Mouse (Mus musculus): Measurements from ENCODE around the gene Unc13b.
A peak's percentile ranks its signal among the peaks of the same experiment; 100 is the strongest.
"Not testable (repeated sequence)": the region's sequence is repeated elsewhere in the genome, so short reads cannot be mapped to it uniquely, and the experiment has no call there.

Gene Unc13b

DNA sequence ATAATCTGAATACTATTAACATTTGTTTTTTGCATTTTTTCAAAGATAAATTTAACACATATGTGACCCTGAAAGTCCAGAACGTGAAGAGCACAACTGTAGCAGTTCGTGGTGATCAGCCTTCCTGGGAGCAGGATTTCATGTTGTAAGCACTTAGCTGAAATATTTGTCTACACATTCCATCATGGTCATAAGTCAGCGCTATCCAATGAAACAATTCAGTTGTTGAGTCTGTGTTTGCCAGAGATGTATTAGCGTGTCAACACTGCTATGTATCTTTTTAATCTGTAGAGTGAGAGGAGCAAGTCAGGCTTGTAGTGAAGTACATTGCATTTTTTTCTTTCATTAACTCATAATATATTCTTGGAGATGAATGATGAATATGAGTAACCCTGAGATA is 32.4 kb downstream of the Unc13b start:
- DNase-seq (ENCODE audit: low read depth, low spot score), result no peak

DNA sequence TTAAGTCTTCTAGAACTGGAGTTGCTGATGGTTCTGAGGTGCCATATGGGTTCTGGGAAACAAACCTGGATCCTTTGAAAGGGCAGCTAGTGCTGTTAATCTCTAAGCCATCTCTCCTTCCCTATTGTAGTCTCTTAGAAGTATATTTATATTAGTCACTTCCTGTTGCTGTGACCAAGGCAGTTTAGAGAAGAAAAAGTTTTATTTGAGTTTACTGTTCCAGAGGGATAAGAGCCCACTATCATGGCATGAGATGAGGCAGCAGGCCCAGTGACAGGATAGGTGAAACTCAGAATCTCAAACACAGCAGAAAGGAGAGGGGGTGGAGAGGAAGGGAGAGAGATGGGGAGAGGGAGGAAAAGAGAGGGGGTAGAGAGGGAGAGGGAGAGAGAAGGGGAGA is 54.7 kb downstream of the Unc13b start:
- no peak for DNase-seq (ENCODE audit: low read depth, low spot score)

DNA sequence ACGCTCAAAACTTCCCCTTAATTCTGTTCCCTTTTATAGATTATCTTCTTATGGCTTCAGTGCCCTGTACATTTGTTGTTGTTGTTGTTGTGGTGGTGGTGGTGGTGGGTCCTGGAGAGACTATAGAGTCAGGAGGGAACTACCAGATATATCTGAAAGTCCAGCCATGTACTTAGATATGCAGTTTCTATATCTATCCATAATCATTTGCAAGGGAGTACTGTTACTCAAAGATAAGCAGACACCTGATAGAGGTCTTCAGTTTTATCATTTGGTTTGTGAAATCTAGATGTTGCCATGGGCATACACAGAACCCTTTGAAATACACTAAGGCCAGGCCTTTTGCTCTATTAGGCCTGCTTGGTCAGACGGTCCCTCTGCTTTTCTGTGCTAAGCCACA is 55.8 kb downstream of the Unc13b start:
- DNase-seq (ENCODE audit: low read depth, low spot score), result no peak

DNA sequence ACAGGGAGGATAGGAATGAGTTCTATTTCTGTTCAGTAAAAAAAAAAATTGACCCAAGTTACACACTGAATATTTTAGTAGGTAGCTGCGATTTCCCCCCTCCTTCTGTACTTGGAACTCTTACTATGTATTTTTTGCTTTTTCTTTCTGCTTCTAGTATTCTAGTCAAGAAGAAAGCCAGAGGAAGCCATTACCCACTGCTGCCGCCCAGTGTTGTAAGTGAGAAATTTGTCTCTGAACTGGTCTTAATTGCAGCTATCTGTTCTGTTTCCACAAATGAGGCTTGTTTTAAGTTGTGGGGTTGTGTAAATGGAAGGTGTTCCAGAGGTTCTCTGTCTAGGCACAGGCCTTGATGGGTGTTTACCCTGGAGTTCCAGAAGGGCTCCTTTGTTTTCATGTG is 56.2 kb downstream of the Unc13b start:
- DNase-seq (ENCODE audit: low read depth, low spot score), result peak; percentile 79

DNA sequence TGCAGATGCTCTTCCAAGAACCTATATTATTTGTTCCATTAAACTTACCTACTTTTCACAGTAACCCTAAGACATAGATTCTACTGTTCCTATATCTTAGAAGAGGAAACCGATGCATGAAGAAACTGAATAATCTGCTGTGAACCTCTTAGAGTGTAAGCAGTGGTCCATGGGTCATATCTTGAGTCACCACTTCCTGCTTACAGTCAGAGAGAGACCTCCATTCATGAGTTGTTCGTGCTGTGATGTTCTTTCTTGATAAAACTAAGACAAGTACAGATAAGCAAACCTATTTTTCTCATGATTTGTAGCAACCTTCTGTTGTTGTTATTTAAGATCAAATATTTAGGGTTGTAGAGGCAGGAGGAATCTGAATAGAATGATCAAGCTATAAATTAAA is 57.5 kb downstream of the Unc13b start:
- DNase-seq (ENCODE audit: low read depth, low spot score), result no peak

DNA sequence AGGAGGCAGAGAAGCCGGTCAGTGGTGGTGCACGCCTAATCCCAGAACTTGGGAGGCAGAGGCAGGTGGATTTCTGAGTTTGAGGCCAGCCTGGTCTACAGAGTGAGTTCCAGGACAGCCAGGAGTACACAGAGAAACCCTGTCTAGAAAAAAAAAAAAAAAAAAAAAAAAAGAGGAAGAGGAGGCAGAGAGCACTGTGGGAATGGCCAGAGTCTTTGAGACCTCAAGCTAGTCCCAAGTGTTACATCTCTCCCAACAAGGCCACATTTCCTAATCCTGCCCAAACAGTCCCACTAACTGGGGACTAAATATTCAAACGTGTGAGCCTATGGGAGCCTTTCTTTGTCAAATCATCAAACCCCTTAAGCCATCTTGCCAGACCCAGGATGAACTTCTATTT is 71.0 kb downstream of the Unc13b start:
- DNase-seq (ENCODE audit: low read depth, low spot score), result no peak

DNA sequence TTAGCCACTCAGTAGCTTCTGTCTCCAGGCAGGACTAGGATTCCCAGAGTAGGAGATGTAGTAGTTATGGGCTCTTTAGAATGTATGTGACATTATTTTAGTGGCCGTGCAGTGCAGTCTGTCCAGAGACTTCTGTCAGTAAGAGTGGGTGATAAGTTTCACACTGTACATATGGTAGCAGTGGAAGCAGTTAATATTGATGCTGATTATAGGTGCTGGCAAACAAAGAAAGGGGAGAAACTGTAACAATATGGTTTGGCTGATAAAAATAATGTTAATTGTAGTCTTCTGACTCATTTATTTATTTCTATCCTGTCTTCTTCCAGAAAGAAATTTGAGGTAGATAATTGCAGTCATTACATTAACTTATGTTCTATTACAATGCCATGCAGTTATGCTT is 83.9 kb downstream of the Unc13b start:
- DNase-seq (ENCODE audit: low read depth, low spot score), result no peak

DNA sequence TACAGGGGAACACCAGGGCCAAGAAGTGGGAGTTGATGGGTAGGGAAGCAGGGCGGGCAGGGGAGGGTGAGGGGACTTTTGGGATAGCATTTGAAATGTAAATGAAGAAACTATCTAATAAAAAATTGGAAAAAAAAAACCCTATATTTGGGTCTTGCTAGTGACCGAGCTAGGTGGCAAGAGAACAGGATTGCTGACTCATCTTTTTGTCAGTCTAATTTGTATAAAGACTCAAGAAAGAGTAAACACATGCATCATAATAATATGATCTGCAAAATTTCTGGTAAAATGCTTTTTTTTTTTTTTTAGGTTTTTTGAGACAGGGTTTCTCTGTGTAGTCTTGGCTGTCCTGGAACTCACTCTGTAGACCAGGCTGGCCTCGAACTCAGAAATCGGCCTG is 93.7 kb downstream of the Unc13b start:
- DNase-seq (ENCODE audit: low read depth, low spot score), result not testable (repeated sequence)

DNA sequence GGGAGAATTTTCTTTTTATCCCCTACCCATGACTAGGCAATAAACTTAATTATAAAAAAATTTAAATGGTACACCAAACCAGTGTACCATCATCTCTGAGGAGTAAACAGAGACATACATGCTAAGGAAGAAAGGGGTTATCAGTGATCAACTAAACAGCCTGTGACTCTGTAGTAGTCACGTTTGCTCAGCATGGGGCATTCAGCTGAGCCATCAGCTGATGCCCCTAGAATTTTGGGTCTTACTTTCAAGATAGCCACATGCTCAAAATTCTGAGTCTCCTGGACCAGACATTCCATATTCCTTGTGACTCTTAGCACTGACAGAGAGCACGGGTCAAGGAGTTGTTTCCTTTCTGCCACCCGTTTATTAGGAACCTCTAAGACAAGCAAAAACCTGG is 101.3 kb downstream of the Unc13b start:
- no peak for DNase-seq (ENCODE audit: low read depth, low spot score)

DNA sequence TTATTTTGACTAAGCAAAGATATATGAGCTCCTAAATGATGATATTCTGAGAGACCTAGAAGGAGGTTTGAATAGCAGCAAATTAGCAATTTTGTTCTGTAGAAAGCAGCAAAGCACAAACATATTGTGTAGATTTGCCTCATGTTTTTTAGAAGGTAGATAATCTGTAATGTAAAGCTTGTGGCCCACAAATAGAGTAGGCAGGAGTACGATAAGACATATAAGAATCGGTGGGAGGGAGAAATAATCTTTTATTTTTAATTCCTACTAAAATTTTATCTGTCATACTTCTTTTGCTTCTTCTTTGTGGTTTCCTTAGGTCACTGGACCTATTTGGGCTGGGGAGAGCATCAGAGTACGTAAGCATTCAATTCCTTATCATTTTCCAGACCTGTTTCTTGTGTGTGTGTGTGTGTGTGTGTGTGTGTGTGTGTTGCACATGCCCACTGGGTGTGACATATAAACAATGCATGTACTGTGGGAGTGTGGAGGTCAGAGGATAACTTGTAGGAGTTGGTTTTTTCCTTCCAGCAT is 102.4 kb downstream of the Unc13b start:
- no peak for DNase-seq (ENCODE audit: low read depth, low spot score)

DNA sequence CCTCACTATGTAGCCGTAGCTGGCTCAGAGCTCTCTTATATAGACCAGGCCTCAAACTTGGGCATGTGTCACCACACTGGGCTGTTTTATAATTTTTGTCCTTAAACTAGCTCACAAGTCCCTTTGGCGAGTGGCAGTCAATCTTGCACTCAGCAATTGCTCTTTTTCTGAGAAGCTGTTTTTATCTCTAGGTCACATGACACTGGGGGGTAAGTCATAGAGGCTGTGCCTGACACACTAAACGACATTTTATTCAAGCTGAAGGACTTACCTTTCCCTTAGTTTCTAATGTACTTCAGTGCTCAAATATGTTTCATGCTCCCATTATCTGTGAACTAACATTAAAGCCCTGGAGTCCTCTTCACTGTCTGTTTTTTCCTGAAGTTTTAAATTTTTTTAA is 104.5 kb downstream of the Unc13b start:
- no peak for DNase-seq (ENCODE audit: low read depth, low spot score)

DNA sequence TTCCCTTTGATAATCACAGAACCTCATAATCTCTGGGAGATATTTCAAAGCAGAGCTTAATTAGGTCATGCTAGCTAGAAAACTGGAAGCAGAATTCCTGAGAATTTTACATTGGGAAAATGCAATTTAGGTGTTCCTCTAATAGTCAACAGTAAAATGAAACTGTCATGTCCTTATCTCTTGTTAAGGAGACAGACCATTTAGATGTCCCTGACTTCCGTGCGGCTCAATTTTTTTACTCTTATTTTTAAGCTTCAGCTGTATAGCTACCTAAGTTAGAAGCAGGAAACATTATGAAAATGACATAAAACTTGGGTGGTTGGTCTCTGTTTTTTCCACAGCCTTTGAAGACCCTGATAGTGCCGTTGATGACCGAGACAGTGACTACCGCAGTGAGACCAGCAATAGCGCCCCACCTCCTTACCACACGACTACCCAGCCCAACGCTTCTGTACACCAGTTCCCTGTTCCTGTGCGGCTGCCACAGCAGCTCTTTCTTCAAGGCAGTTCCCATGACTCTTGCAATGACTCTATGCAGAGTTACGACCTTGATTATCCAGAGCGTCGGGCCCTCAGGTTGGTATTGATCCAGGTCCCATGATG is 106.8 kb downstream of the Unc13b start:
- DNase-seq (ENCODE audit: low read depth, low spot score), result no peak

DNA sequence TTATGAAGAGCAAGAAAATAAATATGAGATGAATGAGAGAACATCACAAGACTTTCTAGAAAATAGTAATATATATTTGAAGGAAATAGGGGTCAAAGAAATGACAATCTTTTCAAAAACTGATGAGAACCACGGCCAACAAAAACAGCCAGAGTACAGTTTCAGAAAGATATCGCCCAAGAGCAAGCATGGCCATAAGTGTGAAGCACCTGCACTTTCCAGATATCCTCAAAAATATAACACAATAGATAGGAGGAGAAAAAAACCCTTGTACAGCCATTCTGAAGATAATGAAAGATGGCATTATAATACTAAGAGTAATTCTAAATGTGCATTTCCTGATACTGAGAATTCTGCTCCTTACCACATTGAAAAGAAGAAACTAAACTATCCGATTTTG is 111.3 kb downstream of the Unc13b start:
- no peak for DNase-seq (ENCODE audit: low read depth, low spot score)

DNA sequence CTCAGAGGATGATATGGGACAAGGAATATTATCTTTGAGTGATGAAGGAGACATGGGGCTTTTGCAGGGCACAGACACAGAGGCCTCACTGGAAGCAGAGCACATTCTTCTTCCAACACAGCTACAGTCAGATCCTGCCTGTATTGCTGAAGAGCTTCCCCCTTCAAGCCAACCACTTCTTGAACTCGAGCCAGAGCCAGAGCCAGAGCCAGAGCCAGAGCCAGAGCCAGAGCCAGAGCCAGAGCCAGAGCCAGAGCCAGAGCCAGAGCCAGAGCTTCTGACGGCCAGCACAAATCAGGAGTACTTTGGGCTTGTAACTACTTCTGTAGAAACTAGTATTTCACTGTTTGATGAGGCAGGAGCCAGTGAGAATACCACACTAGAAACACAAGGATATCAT is 118.4 kb downstream of the Unc13b start:
- no peak for DNase-seq (ENCODE audit: low read depth, low spot score)

DNA sequence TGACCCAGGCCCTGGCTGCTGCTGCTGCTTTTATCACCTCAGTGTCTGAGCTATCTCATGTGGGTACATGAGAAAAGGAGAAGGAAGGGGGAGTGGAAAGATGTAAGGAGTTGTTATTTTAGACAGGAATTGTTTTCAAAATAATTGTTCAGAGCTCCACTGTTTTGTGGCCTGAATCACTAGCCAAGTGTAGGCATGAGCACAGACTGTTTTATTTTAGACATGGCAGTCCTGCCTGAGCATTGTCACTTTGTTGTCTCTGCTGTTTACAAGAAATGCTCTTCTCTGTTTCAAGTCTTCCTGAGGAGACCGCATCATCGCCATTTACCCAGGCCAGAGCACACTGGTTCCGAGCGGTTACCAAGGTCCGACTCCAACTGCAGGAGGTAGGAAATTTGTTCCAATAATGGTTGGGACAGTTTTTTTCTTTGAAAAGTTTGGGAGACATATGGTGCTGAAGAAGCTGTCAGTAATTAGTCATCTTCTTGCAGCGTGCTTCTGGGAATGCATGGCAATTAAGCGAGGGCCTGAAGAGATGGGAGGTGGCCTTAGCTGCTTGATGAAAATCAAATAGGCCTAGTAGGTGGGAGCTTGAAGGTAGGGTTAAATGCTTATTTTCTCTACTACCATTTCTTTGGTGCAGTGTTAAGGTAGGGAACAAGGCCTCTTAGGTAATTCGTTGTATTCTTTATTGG is 123.9 kb downstream of the Unc13b start:
- DNase-seq (ENCODE audit: low read depth, low spot score), result peak; percentile 64

DNA sequence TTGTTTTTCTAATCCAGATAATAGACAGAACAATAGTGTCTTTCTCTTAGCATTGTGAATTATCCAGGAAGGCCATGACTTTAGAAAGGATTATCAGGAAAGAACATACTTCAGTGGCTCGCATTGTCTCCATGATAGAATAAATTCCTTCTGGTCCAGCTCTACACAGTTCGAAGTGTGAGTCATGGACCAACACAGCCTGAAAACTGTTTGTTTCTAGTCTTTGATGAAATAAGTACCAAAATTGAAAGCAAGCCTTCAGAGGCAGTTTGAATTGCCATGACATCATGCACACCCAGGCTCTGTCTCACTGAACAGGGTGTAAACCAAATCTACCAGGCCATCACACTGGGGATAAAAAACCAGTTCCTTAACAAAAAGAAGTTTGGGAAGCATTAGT is 128.7 kb downstream of the Unc13b start:
- DNase-seq (ENCODE audit: low read depth, low spot score), result peak; percentile 36

DNA sequence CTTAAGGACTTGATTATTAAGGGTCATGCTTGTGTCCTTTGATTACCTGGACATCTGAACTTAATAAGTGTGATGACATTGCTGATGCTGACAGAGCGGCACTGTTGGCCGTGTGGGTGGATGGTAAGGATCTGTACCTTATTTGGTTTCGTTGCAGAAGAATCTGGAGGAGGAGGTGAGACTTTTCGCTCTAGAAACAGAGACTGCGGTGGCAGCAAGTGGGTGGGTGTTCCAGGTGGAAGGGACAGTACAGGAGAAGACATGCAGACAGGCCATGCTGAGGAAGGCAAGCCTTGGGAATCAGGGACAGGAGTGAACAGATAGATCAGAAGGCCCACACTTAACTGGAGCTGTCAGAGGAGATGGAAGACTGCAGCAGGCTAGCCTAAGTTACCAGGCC is 130.6 kb downstream of the Unc13b start:
- peak; percentile 79 for DNase-seq (ENCODE audit: low read depth, low spot score)

DNA sequence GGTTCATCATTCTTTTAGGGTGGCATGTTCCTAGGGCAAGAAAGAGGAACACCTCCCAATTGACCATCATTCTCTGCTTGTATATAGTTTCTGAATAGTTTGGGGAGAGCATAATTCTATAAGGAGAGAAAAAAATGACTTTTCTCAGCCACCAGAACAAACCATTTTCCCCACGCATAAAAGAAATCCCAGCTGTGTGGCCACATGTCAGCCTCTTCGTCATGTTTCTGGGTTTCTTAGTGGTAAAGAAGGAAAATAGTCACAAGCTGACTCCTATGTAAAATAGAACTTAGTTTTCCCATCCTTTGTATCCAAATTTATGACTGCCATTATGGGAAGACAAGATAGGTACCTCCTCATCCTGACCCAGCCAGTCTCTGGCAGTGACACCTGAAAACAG is 146.2 kb downstream of the Unc13b start:
- peak; percentile 68 for DNase-seq (ENCODE audit: low read depth, low spot score)

DNA sequence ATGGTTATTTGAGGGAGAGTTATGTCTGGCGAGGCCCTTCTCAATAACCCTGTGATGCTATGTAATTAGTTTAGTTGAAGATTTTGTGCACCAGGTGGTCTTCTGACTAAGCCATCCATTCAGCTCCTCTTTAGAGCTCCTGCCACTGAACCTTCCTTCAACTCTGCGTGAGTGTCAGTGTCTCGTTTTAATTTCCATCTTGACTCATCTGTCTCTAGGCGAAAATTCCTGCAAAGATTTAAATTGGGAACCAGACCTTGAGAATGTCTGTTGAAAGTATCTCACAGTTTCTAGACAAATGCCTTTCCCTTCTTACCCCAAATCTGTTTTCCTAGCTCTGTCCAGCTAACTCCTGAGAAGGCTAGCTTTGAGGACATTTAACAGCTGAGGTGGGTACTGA is 146.8 kb downstream of the Unc13b start:
- DNase-seq (ENCODE audit: low read depth, low spot score), result peak; percentile 68

DNA sequence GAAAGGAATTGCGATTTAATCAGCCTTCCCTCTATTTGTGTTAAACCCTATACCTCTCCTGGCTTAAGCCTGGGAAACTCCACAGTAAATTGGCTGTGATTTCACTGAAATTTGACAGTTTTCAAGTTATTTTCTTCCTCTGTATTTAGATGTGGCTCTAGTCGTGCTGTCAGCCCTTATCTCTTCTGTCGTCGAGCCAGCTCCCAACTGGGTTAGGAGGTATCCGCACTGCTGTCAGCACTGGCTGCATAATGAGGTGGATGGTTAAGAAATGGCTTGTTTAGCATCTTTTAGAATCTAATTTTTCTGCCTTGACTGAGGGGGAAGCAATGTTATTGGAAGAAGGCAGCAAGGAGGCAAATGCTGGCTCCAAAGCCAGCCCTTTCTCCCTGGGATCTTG is 148.2 kb downstream of the Unc13b start:
- peak; percentile 79 for DNase-seq (ENCODE audit: low read depth, low spot score)

DNA sequence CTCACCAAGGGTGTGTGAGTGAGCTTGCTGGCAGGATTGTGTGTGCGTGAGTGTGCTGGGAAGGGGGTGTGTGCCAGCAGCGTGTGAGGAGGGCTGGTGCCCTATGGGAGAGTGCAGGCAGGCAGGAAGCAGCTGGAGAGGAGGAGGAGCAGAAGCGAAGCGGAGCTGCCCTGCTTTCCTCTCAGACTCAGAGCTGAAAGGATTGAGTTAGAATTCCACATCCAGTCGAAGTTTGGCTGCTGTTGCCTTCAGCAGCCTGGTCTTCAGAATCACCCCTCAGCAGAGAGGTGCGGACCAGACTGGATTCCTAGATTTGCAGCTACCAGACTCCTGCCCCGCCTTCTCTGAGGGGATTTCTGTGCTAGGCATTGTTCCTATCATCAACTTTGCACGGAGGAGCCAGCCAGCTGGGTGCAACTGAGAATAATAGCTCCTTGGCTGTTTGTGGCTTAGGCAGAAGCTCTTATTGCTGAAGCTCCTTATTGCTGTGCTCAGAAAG is 150.4 kb downstream of the Unc13b start:
- DNase-seq (ENCODE audit: low read depth, low spot score), result peak; percentile 94

DNA sequence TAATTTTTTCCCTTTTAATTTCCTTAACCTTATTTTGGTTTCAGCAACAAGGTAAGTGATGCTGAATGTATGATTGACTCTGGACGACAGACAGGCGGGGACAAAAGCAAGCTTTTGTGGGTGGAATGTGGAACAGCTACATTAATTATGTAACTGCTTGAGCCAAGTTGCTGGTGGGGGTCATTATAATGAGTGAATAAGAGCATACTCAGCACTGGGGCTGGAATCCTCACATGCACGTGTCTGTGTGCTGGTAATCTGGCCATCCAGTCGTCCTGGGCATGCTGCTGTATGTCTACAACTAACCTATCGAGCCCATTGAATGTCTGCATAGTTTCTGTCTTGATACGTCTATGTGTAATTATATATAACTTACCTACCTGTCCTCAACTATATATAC is 150.9 kb downstream of the Unc13b start:
- peak; percentile 27 for DNase-seq (ENCODE audit: low read depth, low spot score)

DNA sequence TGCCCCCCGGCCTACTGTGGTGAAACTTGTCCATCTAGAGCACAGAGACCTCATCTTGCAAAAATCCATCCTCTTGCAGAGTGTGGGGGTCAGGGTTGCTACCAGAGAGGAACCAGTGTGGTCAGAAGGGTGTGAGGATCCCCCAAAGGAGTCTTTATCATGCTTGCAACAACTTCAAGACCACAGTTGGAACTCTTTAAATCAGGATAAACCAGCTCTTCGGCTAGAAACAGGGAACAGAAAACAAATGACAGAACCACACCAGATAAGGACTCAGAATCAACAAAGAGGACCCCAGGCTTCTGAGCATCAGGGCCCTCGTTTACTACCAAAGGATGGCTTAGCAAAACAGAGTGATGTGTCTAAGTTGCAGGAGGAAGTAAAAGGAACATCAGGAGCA is 157.7 kb downstream of the Unc13b start:
- DNase-seq (ENCODE audit: low read depth, low spot score), result no peak

Data from brain, adult 2 months (tissue).